Mouse (Mus musculus) skeletal muscle tissue, adult 2 months (tissue): ENCODE data around the gene Ppp1r3g.

Experiments used
- DNase-seq: peaks from one replicate; pipeline ENCODE4 v3.0.0-alpha.2; 2012; ENCODE audit warnings: low read depth, low spot score

The Ppp1r3g gene

GRCm38 (mm10) chr13:35995231-35995630 lies 36.6 kb downstream of the Ppp1r3g start:
- no peak for DNase-seq

- no peak for DNase-seq
Measured at GRCm38 (mm10) chr13:35995696-35996426, 37.2 kb downstream of the Ppp1r3g start.

GRCm38 (mm10) chr13:35997606-35998005 lies 39.0 kb downstream of the Ppp1r3g start:
- DNase-seq = no peak

- no peak for DNase-seq
Measured at GRCm38 (mm10) chr13:36000798-36001197, 42.2 kb downstream of the Ppp1r3g start.

- peak; percentile 65 for DNase-seq
Measured at GRCm38 (mm10) chr13:36009981-36010380, 51.3 kb downstream of the Ppp1r3g start.

GRCm38 (mm10) chr13:36015636-36016035 lies 57.0 kb downstream of the Ppp1r3g start:
- no peak for DNase-seq

- no peak for DNase-seq
Measured at GRCm38 (mm10) chr13:36018017-36018416, 59.4 kb downstream of the Ppp1r3g start.

- peak; percentile 62 for DNase-seq
Measured at GRCm38 (mm10) chr13:36019309-36020274, 61.0 kb downstream of the Ppp1r3g start.
